Mouse (Mus musculus) brain, embryonic 14.5 days (tissue): Measurements from ENCODE around the gene Fbxw9.

ENCODE experiments used
- CTCF ChIP-seq: fragments of 200-500 bp; IDR thresholded peaks from 2 replicates; pipeline ENCODE4 v1.5.1; 2012; ENCODE audit warnings: inconsistent platforms, mild to moderate bottlenecking, moderate library complexity, borderline replicate concordance; ENCODE audit not compliant: insufficient read depth, insufficient read length; ENCODE audit errors: extremely low read depth
- POLR2A ChIP-seq: fragments of 200-500 bp; IDR thresholded peaks from 2 replicates; pipeline ENCODE4 v1.6.1; 2012; ENCODE audit warnings: mild to moderate bottlenecking, inconsistent platforms, borderline replicate concordance; ENCODE audit not compliant: poor library complexity, insufficient read depth, insufficient read length, severe bottlenecking; ENCODE audit errors: extremely low read depth

DNA sequence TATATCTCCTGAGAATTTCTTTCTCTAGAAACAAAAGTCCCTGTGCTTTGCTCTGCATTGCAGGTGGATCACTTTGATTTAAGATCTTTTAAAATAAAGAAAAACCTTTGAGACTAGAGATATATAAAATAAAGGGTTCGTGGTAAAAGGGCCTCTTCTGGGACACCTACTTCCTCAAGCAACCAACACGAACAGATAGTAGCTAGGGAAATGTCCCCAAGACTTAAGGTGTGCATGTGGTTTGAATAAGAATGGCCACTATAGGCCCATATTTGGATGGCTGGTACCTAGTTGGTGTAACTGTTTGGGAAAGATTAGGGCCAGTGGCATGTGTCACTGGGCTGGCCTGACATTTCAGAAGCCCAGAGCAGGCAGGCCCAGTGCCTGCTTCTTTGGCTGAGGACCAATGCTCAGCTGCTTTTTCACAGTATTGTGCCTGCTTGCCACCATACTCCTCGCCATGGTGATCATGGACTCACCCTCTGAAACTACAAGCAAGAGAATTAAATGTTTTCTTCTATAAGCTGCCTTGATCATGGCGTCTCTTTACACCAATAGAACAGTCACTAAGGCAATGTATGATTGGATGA lies 40.3 kb downstream of the Fbxw9 start:
- TF ChIP-seq POLR2A (no peak), CTCF (no peak)
